Mouse (Mus musculus) spleen, adult 2 months (tissue): ENCODE measurements at regions not wholly inside any gene's neighbourhood (a gene's known extent, or its start where the extent isn't known, plus 50 kb on each side); places are given as distances from the start of the nearest gene placed in this dataset.

Source experiments
- DNase-seq, 2 experiments: peaks; one replicate each; pipeline versions ENCODE4 v3.0.0 to v3.0.0-alpha.2; 2012 to 2021; ENCODE audit warnings: low spot score in 2 of 2, low read depth in 1 of 2
- H3K27ac ChIP-seq: fragments of 200-500 bp; 2 replicates; pipeline ENCODE4 v1.5.1; 2012; ENCODE audit warnings: low read length, inconsistent platforms; ENCODE audit not compliant: insufficient read depth
- H3K27me3 ChIP-seq: fragments of 200-500 bp; 2 replicates; pipeline ENCODE4 v1.6.1; 2012; ENCODE audit warnings: mild to moderate bottlenecking, moderate library complexity, low read length, inconsistent platforms; ENCODE audit not compliant: control insufficient read depth, insufficient read depth
- H3K36me3 ChIP-seq: fragments of 200-500 bp; 2 replicates; pipeline ENCODE4 v1.6.1; 2012; ENCODE audit warnings: mild to moderate bottlenecking, low read length, inconsistent platforms; ENCODE audit not compliant: control insufficient read depth, insufficient read depth
- H3K4me1 ChIP-seq: fragments of 200-500 bp; 2 replicates; pipeline ENCODE4 v1.6.1; 2011; ENCODE audit warnings: inconsistent platforms; ENCODE audit not compliant: control insufficient read depth, insufficient read depth, insufficient read length
- H3K4me3 ChIP-seq: fragments of 200-500 bp; 2 replicates; pipeline ENCODE4 v1.5.1; 2011; ENCODE audit warnings: mild to moderate bottlenecking, inconsistent platforms; ENCODE audit not compliant: insufficient read depth, insufficient read length; ENCODE audit errors: extremely low read depth
- CTCF ChIP-seq: fragments of 200-500 bp; IDR thresholded peaks from 2 replicates; pipeline ENCODE4 v1.5.1; 2011; ENCODE audit warnings: mild to moderate bottlenecking, inconsistent platforms; ENCODE audit not compliant: insufficient read depth, insufficient read length, insufficient replicate concordance; ENCODE audit errors: extremely low read depth
- POLR2A ChIP-seq: fragments of 200-500 bp; IDR thresholded peaks from 2 replicates; pipeline ENCODE4 v1.6.1; 2011; ENCODE audit warnings: low read depth, low read length, inconsistent platforms
- WGBS: fragments of 180-500 bp; shearing (Covaris S2); methylation state at CpG from one replicate; pipeline ENCODE4 v1.1.7; 2018; 5-methylcytosine and 5-hydroxymethylcytosine counted together

DNA sequence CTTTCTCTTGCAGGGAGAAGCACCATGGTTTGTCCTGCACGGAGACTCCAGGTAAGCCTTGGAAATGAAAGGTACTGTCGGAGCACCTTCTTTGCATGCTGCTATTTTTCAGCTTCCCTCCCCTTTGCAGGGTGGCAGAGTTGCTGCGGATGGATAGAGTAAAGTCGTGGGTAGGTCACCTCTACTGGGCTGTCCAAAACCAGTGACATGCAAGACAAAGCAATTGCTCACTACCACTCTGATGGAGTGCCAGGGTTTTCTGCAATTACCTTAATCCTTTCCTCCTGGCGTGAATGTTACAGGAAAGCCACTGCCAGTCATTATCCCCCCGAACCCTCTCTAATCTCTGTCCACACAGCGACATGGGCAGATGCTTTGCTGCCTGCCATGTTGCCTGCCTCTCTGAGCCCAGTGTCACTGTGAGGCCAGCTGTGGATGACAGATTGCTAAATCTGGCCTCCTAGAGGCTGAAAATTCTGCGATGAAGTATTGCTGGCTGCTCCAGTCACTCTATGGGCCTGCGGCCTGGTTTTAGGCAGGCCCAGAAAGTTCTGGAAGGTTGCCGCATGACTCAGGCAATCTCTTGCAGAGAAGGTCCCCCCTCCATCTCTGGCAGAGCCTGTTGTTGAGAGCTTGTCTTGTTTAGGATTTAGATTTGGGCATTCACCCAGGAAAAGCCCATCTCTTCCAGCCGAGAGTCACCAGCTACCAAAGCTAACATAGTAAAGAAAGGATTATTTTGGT lies 54.1 kb upstream of the Sod3 start:
- Histone ChIP-seq H3K36me3 (no peaks in the 10 kb centered on the region), H3K4me3 (no peak overlapping the region), H3K27me3 (no peaks in the 10 kb centered on the region), H3K27ac (no peak overlapping the region), H3K4me1 (no peaks in the 10 kb centered on the region)
- no peak for DNase-seq
- WGBS, result 90% methylated on average over 11 of the region's 11 CpGs
- TF ChIP-seq CTCF (no peak), POLR2A (no peak)

DNA sequence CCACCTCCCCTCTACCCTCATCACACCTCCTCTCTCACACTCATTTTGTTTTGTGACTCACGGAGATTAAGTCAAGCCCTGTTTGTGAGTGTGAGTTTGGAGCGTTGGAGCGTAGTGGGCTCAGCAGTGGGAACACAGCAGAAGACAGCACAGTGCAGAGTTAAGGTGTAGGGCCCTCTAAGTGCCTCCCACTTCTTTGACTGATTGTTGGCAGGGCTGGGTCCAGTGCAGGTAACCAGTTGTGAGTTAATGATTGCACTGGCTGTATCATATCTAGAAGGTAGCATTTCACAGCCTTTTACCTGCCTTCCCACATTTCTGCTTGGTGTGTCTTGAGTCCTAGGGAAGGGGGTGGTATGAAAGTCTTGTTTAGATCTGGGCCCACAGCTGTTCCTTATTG lies 67.3 kb upstream of the Sod3 start:
- WGBS, result 93% methylated on average over 3 of the region's 3 CpGs
- Histone ChIP-seq H3K36me3 (no peaks in the 10 kb centered on the region), H3K4me3 (no peak overlapping the region), H3K4me1 (no peaks in the 10 kb centered on the region), H3K27ac (no peak overlapping the region), H3K27me3 (no peaks in the 10 kb centered on the region)
- TF ChIP-seq CTCF (no peak), POLR2A (no peak)
- no peak for DNase-seq

- DNase-seq, result no peak
- no peak for TF ChIP-seq POLR2A
- Histone ChIP-seq H3K27me3 (no peaks in the 10 kb centered on the region), H3K27ac (no peak overlapping the region), H3K36me3 (no peaks in the 10 kb centered on the region), H3K4me3 (no peak overlapping the region), H3K4me1 (no peaks in the 10 kb centered on the region)
- WGBS, result 88% methylated on average over 8 of the region's 8 CpGs
Measured at GRCm38 (mm10) chr5:52294466-52294865, 69.1 kb upstream of the Sod3 start.

GRCm38 (mm10) chr5:52288319-52288718 lies 75.3 kb upstream of the Sod3 start:
- Histone ChIP-seq H3K27ac (no peak overlapping the region), H3K27me3 (no peaks in the 10 kb centered on the region), H3K4me1 (no peaks in the 10 kb centered on the region), H3K4me3 (no peak overlapping the region), H3K36me3 (no peaks in the 10 kb centered on the region)
- DNase-seq, result no peak
- TF ChIP-seq POLR2A (no peak), CTCF (no peak)
- 89% methylated on average over 1 of the region's 1 CpGs for WGBS

DNA sequence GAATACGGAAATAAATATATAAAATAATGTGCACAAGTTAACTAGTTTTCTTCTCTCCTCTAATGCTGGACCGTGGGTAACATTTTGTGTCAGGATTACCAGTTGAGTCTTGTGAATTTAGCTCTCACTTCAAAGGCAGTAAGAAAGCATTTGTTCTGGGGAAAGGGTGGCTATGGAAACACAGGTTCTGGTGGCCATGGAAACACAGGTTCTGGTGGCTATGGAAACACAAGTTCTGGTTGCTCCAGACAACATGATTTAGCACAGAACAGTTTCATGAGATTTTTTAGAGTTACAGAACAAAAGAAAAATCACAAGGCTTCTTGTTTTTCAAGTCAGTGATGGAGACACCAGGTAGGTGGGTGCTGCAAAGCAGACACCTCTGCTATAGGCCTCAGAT lies 82.7 kb upstream of the Sod3 start:
- no peak overlapping the region for H3K4me3 ChIP-seq
- TF ChIP-seq CTCF, result no peak
- no peak for TF ChIP-seq POLR2A
- DNase-seq, result no peak
- no peaks in the 10 kb centered on the region for H3K36me3 ChIP-seq
- no peaks in the 10 kb centered on the region for H3K27me3 ChIP-seq
- no peaks in the 10 kb centered on the region for H3K4me1 ChIP-seq
- no peak overlapping the region for H3K27ac ChIP-seq
- WGBS, result 90% methylated on average over 2 of the region's 2 CpGs

DNA sequence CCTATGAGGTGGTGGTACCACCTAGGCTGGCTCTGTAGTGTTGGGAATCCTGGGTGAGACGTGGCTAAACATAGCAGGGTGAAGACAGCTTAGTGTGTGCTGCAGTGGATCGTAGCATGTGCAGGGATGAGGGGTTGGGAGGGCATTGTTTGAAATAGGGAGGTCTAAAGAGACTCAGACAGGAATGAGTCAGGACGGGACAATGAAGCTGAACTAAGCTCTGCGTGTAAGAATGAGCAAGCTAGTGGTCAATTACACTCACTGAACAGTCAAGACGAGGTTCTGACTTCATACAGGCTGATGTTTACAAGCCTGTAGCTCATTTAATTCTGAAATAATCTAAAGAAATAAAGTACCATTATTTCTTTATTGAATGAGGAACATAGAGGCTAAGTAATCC lies 85.5 kb upstream of the Sod3 start:
- Histone ChIP-seq H3K36me3 (no peaks in the 10 kb centered on the region), H3K27ac (no peak overlapping the region), H3K27me3 (no peaks in the 10 kb centered on the region), H3K4me3 (no peak overlapping the region), H3K4me1 (no peaks in the 10 kb centered on the region)
- WGBS, result 80% methylated on average over 5 of the region's 5 CpGs
- no peak for DNase-seq
- no peak for TF ChIP-seq POLR2A
- no peak for TF ChIP-seq CTCF

GRCm38 (mm10) chr5:52263214-52263613 lies 72.9 kb upstream of the Dhx15 start:
- Histone ChIP-seq H3K27ac (no peak overlapping the region), H3K4me1 (no peaks in the 10 kb centered on the region), H3K4me3 (no peak overlapping the region), H3K36me3 (no peaks in the 10 kb centered on the region), H3K27me3 (no peaks in the 10 kb centered on the region)
- WGBS, result 85% methylated on average over 11 of the region's 11 CpGs
- no peak for DNase-seq
- no peak for TF ChIP-seq POLR2A
- no peak for TF ChIP-seq CTCF
